Mouse (Mus musculus): ENCODE results near the gene Steap3. TPM values are rescaled to one million over a fixed set of nuclear protein-coding genes. Genes with fewer than 3 reads are reported as not detected.
A peak's percentile ranks its signal among the peaks of the same experiment; 100 is the strongest.

Gene Steap3
- total and polyA plus RNA-seq, 2 experiments from 2014 or later, result 19.6 to 38.7 TPM

DNA sequence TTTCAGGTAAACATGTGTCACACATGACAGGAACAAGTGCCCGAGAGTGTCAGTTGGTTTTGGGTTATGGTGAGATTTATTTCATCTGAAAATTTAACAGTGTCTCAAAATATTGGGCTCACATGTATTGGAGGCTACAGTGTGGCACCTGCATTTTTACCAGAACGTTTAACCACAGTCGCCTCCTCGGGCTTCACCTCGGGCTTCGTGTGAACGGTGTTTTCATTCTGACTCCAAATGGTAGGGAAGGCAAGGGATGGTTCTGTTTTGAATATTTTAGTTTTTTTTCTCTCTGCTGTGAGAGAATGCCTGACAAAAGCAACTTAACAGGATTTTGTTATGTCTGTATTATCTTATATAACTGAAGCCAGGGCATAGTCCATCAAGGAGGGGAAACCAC is 103.8 kb downstream of the Steap3 start:
- 88% methylated on average over 7 of the region's 7 CpGs for WGBS
- no peak overlapping the region for H3K4me2 ChIP-seq (ENCODE audit: low read depth, low read length)
- no peak for TF ChIP-seq EP300 (IDR thresholded peaks at IDR 0.05; ENCODE audit: low read depth)
- no peak for TF ChIP-seq CTCF (IDR thresholded peaks at IDR 0.05; ENCODE audit: low read depth)
- H3K4me1 ChIP-seq (ENCODE audit: control insufficient read depth, insufficient read depth), result no peaks in the 10 kb centered on the region
- no peak overlapping the region for H3K27ac ChIP-seq (ENCODE audit: low read depth)
- no peak overlapping the region for H3K9ac ChIP-seq (replicated peaks; ENCODE audit: low read depth, low read length)
- DNase-seq (ENCODE audit: low spot score) (no peak), ATAC-seq (ENCODE audit: insufficient read depth, low read depth) (no peak)
- no peaks in the 10 kb centered on the region for H3K36me3 ChIP-seq (replicated peaks; ENCODE audit: control insufficient read depth, insufficient read depth, low read length)
- no peak overlapping the region for H3K4me3 ChIP-seq (ENCODE audit: low read depth, low read length)
- H3K27me3 ChIP-seq (ENCODE audit: control insufficient read depth, insufficient read depth, low read length), result no peaks in the 10 kb centered on the region
- no peaks in the 10 kb centered on the region for H3K9me3 ChIP-seq (replicated peaks; ENCODE audit: control insufficient read depth, low read length)

DNA sequence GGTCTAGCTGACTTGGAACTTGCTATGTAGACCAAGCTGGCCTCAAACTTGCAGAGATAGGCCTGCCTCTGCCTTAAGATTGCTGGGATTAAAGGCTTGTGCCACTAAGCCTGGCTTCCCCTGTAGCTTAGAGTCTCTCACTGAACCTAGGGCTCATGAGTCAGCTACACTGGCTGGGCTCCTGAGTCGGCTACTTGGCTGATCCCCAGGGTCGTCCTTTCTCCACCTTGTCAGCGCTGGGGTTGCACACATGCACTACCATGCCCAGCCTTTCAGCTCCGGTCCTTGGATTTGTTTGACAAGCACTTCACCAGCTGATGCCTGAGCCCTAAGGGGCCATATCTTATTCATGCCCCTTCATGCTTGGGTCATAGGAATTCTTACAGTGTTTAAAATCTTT is 104.5 kb downstream of the Steap3 start:
- H3K9me3 ChIP-seq (replicated peaks; ENCODE audit: control insufficient read depth, low read length), result no peaks in the 10 kb centered on the region
- H3K4me1 ChIP-seq (ENCODE audit: control insufficient read depth, insufficient read depth), result no peaks in the 10 kb centered on the region
- no peak for TF ChIP-seq CTCF (IDR thresholded peaks at IDR 0.05; ENCODE audit: low read depth)
- no peak for TF ChIP-seq EP300 (IDR thresholded peaks at IDR 0.05; ENCODE audit: low read depth)
- no peak overlapping the region for H3K27ac ChIP-seq (ENCODE audit: low read depth)
- H3K9ac ChIP-seq (replicated peaks; ENCODE audit: low read depth, low read length), result no peak overlapping the region
- ATAC-seq (ENCODE audit: insufficient read depth, low read depth), result no peak
- no peaks in the 10 kb centered on the region for H3K27me3 ChIP-seq (ENCODE audit: control insufficient read depth, insufficient read depth, low read length)
- H3K36me3 ChIP-seq (replicated peaks; ENCODE audit: control insufficient read depth, insufficient read depth, low read length), result no peaks in the 10 kb centered on the region
- 67% methylated on average over 4 of the region's 4 CpGs for WGBS
- DNase-seq (ENCODE audit: low spot score), result no peak
- H3K4me3 ChIP-seq (ENCODE audit: low read depth, low read length), result no peak overlapping the region
- H3K4me2 ChIP-seq (ENCODE audit: low read depth, low read length), result no peak overlapping the region

DNA sequence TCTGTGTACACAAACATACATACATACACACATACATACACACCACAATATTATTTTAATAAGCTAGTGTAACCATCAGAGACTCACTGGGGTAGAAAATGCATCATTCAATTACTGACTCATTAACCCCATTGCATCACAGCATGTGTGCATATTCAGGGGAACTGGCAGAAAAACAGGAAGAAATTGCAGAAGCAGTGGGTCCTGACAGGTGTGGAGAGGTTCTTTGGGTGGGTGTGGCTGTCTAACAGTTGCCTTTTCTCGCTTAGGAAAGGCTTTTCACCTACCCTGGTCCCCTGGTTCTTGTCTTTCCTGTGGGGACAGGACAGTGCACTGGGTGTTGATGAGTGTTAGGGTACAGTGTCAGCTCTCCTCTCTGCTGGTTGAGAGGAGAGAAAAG is 109.9 kb downstream of the Steap3 start:
- no peak overlapping the region for H3K9ac ChIP-seq (replicated peaks; ENCODE audit: low read depth, low read length)
- H3K4me1 ChIP-seq (ENCODE audit: control insufficient read depth, insufficient read depth), result no peaks in the 10 kb centered on the region
- WGBS, result 67% methylated on average over 1 of the region's 1 CpGs
- H3K4me2 ChIP-seq (ENCODE audit: low read depth, low read length), result no peak overlapping the region
- DNase-seq (ENCODE audit: low spot score) (no peak), ATAC-seq (ENCODE audit: insufficient read depth, low read depth) (no peak)
- no peaks in the 10 kb centered on the region for H3K36me3 ChIP-seq (replicated peaks; ENCODE audit: control insufficient read depth, insufficient read depth, low read length)
- H3K9me3 ChIP-seq (replicated peaks; ENCODE audit: control insufficient read depth, low read length), result no peaks in the 10 kb centered on the region
- no peak overlapping the region for H3K4me3 ChIP-seq (ENCODE audit: low read depth, low read length)
- no peaks in the 10 kb centered on the region for H3K27me3 ChIP-seq (ENCODE audit: control insufficient read depth, insufficient read depth, low read length)
- TF ChIP-seq CTCF (IDR thresholded peaks at IDR 0.05; ENCODE audit: low read depth) (no peak), EP300 (IDR thresholded peaks at IDR 0.05; ENCODE audit: low read depth) (no peak)
- no peak overlapping the region for H3K27ac ChIP-seq (ENCODE audit: low read depth)

DNA sequence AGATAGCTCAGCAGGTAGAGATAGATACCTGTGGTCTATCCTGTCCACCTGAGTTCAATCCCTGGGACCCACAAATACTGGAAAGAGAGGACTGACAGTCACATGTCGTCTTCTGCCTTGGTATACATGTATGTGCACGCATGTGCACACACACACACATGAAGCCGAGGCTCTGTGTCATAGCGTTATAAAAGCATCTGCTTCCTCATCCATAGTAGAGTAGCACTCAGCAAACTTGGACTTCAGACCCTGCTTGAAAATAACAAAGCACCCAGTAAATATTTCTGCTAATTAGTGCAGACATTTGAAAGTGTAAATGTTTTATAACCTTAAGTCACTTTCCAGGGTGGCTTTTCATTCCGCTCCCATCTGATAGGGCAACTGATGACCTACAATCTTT is 111.0 kb downstream of the Steap3 start:
- Histone ChIP-seq H3K36me3 (replicated peaks; ENCODE audit: control insufficient read depth, insufficient read depth, low read length) (no peaks in the 10 kb centered on the region), H3K9ac (replicated peaks; ENCODE audit: low read depth, low read length) (no peak overlapping the region), H3K27ac (ENCODE audit: low read depth) (no peak overlapping the region), H3K4me3 (ENCODE audit: low read depth, low read length) (no peak overlapping the region), H3K4me2 (ENCODE audit: low read depth, low read length) (no peak overlapping the region), H3K27me3 (ENCODE audit: control insufficient read depth, insufficient read depth, low read length) (no peaks in the 10 kb centered on the region), H3K9me3 (replicated peaks; ENCODE audit: control insufficient read depth, low read length) (no peaks in the 10 kb centered on the region), H3K4me1 (ENCODE audit: control insufficient read depth, insufficient read depth) (no peaks in the 10 kb centered on the region)
- no peak for DNase-seq (ENCODE audit: low spot score)
- no peak for TF ChIP-seq CTCF (IDR thresholded peaks at IDR 0.05; ENCODE audit: low read depth)
- no peak for TF ChIP-seq EP300 (IDR thresholded peaks at IDR 0.05; ENCODE audit: low read depth)
- WGBS, result 88% methylated on average over 5 of the region's 5 CpGs
- no peak for ATAC-seq (ENCODE audit: insufficient read depth, low read depth)

DNA sequence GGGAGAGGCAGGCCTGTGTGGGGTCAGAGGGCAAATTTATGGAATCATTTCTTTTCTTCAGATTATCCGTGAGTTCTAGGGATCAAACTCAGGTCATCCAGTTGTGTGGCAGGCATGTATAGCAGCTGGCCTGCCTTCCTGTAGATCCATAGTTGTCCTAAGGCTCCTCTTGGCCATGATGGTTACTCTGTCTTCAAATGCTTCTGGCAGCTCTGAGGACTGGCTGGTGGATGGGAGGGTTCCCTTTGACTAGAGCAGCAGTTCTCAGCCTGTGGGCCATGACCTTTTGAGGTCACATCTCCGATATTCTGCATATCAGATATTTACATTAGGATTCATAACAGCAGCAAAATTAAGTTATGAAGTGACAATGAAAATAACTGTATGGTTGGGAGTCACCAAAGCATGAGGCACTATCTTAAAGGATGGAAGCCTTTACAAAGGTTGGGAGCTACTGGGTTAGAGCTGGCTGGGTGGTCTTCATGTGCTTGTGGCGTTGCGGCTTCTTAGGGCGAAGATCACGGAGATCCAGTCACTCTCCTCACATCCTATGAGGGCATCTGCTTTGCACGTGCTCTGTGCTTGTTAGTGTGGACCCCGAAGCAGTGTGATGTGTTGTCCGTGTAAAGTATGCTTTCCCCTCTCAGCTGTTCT is 113.9 kb downstream of the Steap3 start:
- WGBS, result 82% methylated on average over 9 of the region's 9 CpGs
- Histone ChIP-seq H3K9ac (replicated peaks; ENCODE audit: low read depth, low read length) (no peak overlapping the region), H3K27me3 (ENCODE audit: control insufficient read depth, insufficient read depth, low read length) (no peaks in the 10 kb centered on the region), H3K9me3 (replicated peaks; ENCODE audit: control insufficient read depth, low read length) (no peaks in the 10 kb centered on the region), H3K36me3 (replicated peaks; ENCODE audit: control insufficient read depth, insufficient read depth, low read length) (no peaks in the 10 kb centered on the region), H3K4me3 (ENCODE audit: low read depth, low read length) (no peak overlapping the region), H3K4me1 (ENCODE audit: control insufficient read depth, insufficient read depth) (no peaks in the 10 kb centered on the region), H3K4me2 (ENCODE audit: low read depth, low read length) (no peak overlapping the region), H3K27ac (ENCODE audit: low read depth) (no peak overlapping the region)
- no peak for ATAC-seq (ENCODE audit: insufficient read depth, low read depth)
- DNase-seq (ENCODE audit: low spot score), result no peak
- no peak for TF ChIP-seq CTCF (IDR thresholded peaks at IDR 0.05; ENCODE audit: low read depth)
- TF ChIP-seq EP300 (IDR thresholded peaks at IDR 0.05; ENCODE audit: low read depth), result no peak

DNA sequence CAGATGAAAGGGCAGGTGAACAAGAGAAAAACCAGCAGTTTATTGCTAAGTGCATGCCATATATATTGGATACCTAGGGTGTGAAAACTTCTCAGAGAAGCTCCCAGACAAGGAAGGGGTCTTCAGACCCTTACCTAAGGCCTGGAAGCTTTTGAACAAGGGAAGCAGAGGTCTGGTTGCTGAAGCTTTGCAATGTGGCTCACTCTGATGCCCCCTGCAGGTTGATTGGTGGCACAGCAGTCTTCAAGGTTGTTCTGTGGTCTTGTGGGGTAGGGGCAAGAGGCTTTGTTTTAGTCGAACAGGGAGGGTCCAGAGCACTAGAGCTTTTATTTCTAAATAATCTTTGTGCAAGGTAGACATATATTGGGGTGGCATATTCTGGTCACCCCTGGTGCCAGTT is 117.2 kb downstream of the Steap3 start:
- ATAC-seq (ENCODE audit: insufficient read depth, low read depth), result no peak; the same call in 1 of the 2 replicates
- Histone ChIP-seq H3K4me3 (ENCODE audit: low read depth, low read length) (no peak overlapping the region), H3K27me3 (ENCODE audit: control insufficient read depth, insufficient read depth, low read length) (no peaks in the 10 kb centered on the region), H3K36me3 (replicated peaks; ENCODE audit: control insufficient read depth, insufficient read depth, low read length) (no peaks in the 10 kb centered on the region), H3K9me3 (replicated peaks; ENCODE audit: control insufficient read depth, low read length) (no peaks in the 10 kb centered on the region), H3K4me2 (ENCODE audit: low read depth, low read length) (no peak overlapping the region), H3K27ac (ENCODE audit: low read depth) (no peak overlapping the region), H3K9ac (replicated peaks; ENCODE audit: low read depth, low read length) (no peak overlapping the region), H3K4me1 (ENCODE audit: control insufficient read depth, insufficient read depth) (no peaks in the 10 kb centered on the region)
- no peak for DNase-seq (ENCODE audit: low spot score)
- TF ChIP-seq EP300 (IDR thresholded peaks at IDR 0.05; ENCODE audit: low read depth) (no peak), CTCF (IDR thresholded peaks at IDR 0.05; ENCODE audit: low read depth) (peak; percentile 69)
- 12% methylated on average over 1 of the region's 1 CpGs for WGBS
